In the genomic region with DNA sequence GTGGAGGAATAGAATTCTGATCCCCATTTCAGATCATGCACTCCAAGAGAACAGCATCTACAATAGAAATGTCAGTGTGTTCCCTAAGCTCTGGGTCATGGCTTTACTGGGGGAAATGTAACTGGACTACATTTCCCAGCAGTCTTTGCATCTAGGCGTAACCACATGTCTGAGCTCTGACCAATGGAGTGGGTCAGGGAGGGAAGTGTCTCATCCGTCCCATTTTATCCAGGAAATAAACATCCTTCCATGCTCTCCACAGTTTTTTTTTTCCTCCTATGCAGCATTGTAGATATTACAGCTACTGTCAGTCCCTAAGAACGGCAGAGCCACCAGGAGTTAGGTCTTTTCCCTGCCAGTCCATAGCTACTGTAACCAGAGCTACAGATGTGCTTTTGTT, we compare ENCODE assay signal across 8 mouse cellular contexts. TPM values are rescaled to one million over a fixed set of nuclear protein-coding genes. Genes with fewer than 3 reads are reported as not detected.
DNase-seq lines count a peak whose midpoint lies in the region; ATAC-seq and TF ChIP-seq lines count a peak whose summit lies in the region.

No protein-coding gene starts in this region.

- TF ChIP-seq CTCF in hindbrain, postnatal 0 days (IDR thresholded peaks at IDR 0.05; ENCODE audit: low read depth) = no peak

- peak; percentile 73 for DNase-seq in left cerebral cortex, adult 11 months (ENCODE audit: low spot score)
- DNase-seq in left cerebral cortex, postnatal 4 days = no peak
- DNase-seq in brain, embryonic 18.5 days (ENCODE audit: low read depth, low spot score) = peak; percentile 73
- DNase-seq in hindbrain, postnatal 0 days (ENCODE audit: low spot score) = peak; percentile 86
- DNase-seq in limb, embryonic 11.5 days (ENCODE audit: low spot score) = peak; percentile 47
- peak; percentile 62 for DNase-seq in yolk sac, embryonic 10.5 days (ENCODE audit: low spot score)

- peak overlapping the region; percentile 49 for H3K4me2 ChIP-seq in forebrain, embryonic 13.5 days
- peak overlapping the region; percentile 50 for H3K4me2 ChIP-seq in hindbrain, postnatal 0 days (ENCODE audit: low read depth, low read length)
- peak overlapping the region; percentile 33; the same call in 1 of the 2 replicates for H3K4me2 ChIP-seq in limb, embryonic 11.5 days (ENCODE audit: low read depth, severe bottlenecking)
- H3K4me2 ChIP-seq in midbrain, embryonic 12.5 days (replicated peaks) = peak overlapping the region; percentile 49

- peaks cover 52% of the 10 kb centered on the region for H3K4me1 ChIP-seq in forebrain, embryonic 13.5 days
- H3K4me1 ChIP-seq in hindbrain, postnatal 0 days (ENCODE audit: insufficient read depth, low read length) = peaks cover 22% of the 10 kb centered on the region
- peaks cover 15% of the 10 kb centered on the region for H3K4me1 ChIP-seq in limb, embryonic 11.5 days (ENCODE audit: control insufficient read depth, insufficient read depth, low read length)
- peaks cover 42% of the 10 kb centered on the region for H3K4me1 ChIP-seq in midbrain, embryonic 12.5 days

- H3K9ac ChIP-seq in forebrain, embryonic 13.5 days = no peak overlapping the region
- no peak overlapping the region for H3K9ac ChIP-seq in hindbrain, postnatal 0 days (replicated peaks; ENCODE audit: low read length)
- no peak overlapping the region for H3K9ac ChIP-seq in limb, embryonic 11.5 days (ENCODE audit: low read length)
- H3K9ac ChIP-seq in midbrain, embryonic 12.5 days (replicated peaks) = no peak overlapping the region

- peak overlapping the region; percentile 13; the same call in 1 of the 2 replicates for H3K4me3 ChIP-seq in forebrain, embryonic 13.5 days
- H3K4me3 ChIP-seq in hindbrain, postnatal 0 days (ENCODE audit: low read length) = no peak overlapping the region
- no peak overlapping the region for H3K4me3 ChIP-seq in limb, embryonic 11.5 days (ENCODE audit: low read depth, low read length)
- peak overlapping the region; percentile 24 for H3K4me3 ChIP-seq in midbrain, embryonic 12.5 days

- peak overlapping the region; percentile 48; the same call in 1 of the 2 replicates for H3K27ac ChIP-seq in forebrain, embryonic 13.5 days
- peak overlapping the region; percentile 51; the same call in 1 of the 2 replicates for H3K27ac ChIP-seq in hindbrain, postnatal 0 days
- H3K27ac ChIP-seq in limb, embryonic 11.5 days (replicated peaks; ENCODE audit: low read depth, low read length) = no peak overlapping the region
- H3K27ac ChIP-seq in midbrain, embryonic 12.5 days (replicated peaks) = peak overlapping the region; percentile 54; the same call in 1 of the 2 replicates

- WGBS in forebrain, embryonic 13.5 days = 9% methylated on average over 3 of the region's 3 CpGs
- 2% methylated on average over 3 of the region's 3 CpGs for WGBS in hindbrain, postnatal 0 days
- WGBS in limb, embryonic 11.5 days = 7% methylated on average over 3 of the region's 3 CpGs
- WGBS in midbrain, embryonic 12.5 days = 6% methylated on average over 3 of the region's 3 CpGs

- ATAC-seq in forebrain, embryonic 13.5 days = peak; percentile 81
- ATAC-seq in hindbrain, postnatal 0 days = peak; percentile 73
- ATAC-seq in limb, embryonic 11.5 days (ENCODE audit: insufficient number of reproducible peaks, low FRiP score, low TSS enrichment, low read depth) = no peak
- peak; percentile 32; the same call in 1 of the 2 replicates for ATAC-seq in midbrain, embryonic 12.5 days (ENCODE audit: low FRiP score, low read depth)

- no peaks in the 10 kb centered on the region for H3K36me3 ChIP-seq in forebrain, embryonic 13.5 days (ENCODE audit: poor library complexity, severe bottlenecking)
- H3K36me3 ChIP-seq in hindbrain, postnatal 0 days (ENCODE audit: insufficient read depth, low read length) = no peaks in the 10 kb centered on the region
- H3K36me3 ChIP-seq in limb, embryonic 11.5 days (ENCODE audit: control insufficient read depth, insufficient read depth, low read length) = no peaks in the 10 kb centered on the region
- H3K36me3 ChIP-seq in midbrain, embryonic 12.5 days = no peaks in the 10 kb centered on the region

- intact Hi-C loops in left cerebral cortex, postnatal 4 days (cut with DNase I) = loop anchor here (5.0 kb wide), 1 partner anchor 119 kb away; the partner anchor contains the start of gene Ier5l

- no peaks in the 10 kb centered on the region for H3K9me3 ChIP-seq in forebrain, embryonic 13.5 days (replicated peaks)
- no peaks in the 10 kb centered on the region for H3K9me3 ChIP-seq in hindbrain, postnatal 0 days (ENCODE audit: low read length)
- H3K9me3 ChIP-seq in limb, embryonic 11.5 days (ENCODE audit: control insufficient read depth, low read length) = no peaks in the 10 kb centered on the region
- no peaks in the 10 kb centered on the region for H3K9me3 ChIP-seq in midbrain, embryonic 12.5 days

- H3K27me3 ChIP-seq in forebrain, embryonic 13.5 days = no peaks in the 10 kb centered on the region
- H3K27me3 ChIP-seq in hindbrain, postnatal 0 days (ENCODE audit: insufficient read depth, low read length) = no peaks in the 10 kb centered on the region
- H3K27me3 ChIP-seq in limb, embryonic 11.5 days (ENCODE audit: control insufficient read depth, insufficient read depth, low read length) = no peaks in the 10 kb centered on the region
- H3K27me3 ChIP-seq in midbrain, embryonic 12.5 days = no peaks in the 10 kb centered on the region

RNA-seq across cellular contexts. Expression of gene Cstad, which starts 3.9 kb away (rescaled TPM):
- total RNA-seq in left cerebral cortex, postnatal 4 days (2021) = 1 to 10 TPM; 3.0 to 3.7 TPM
- polyA plus RNA-seq in forebrain, embryonic 13.5 days (2015; fragmentation: Nextera tagmentation; extraction: Ambion mirVana) = 0.49 and 1.1 TPM in 2 replicates
- 1.3 and 4.6 TPM in 2 replicates for total RNA-seq in hindbrain, postnatal 0 days (2014; rRNA removed)
- 0.54 TPM in 1 of 2 replicates, not detected in the other for polyA plus RNA-seq in hindbrain, postnatal 0 days (2015; fragmentation: Nextera tagmentation; extraction: Ambion mirVana)
- 0.37 and 1.0 TPM in 2 replicates for polyA plus RNA-seq in limb, embryonic 11.5 days (2014; fragmentation: Nextera tagmentation; extraction: Ambion mirVana)
- 0.68 and 0.77 TPM in 2 replicates for polyA plus RNA-seq in midbrain, embryonic 12.5 days (2016; fragmentation: Nextera tagmentation; extraction: Ambion mirVana)

Comparison
In these comparisons a context has a peak if more than half of its experiments do, and no peak if none do; other contexts are left out.
1. H3K4me3 ChIP-seq: peak in forebrain, embryonic 13.5 days (single experiment) and midbrain, embryonic 12.5 days (single experiment); none in hindbrain, postnatal 0 days (single experiment) and limb, embryonic 11.5 days (single experiment).
2. Peak in every context shown above with its lines, with median percentiles within 50 percentile points of each other: H3K4me2 ChIP-seq.